In the genomic region with DNA sequence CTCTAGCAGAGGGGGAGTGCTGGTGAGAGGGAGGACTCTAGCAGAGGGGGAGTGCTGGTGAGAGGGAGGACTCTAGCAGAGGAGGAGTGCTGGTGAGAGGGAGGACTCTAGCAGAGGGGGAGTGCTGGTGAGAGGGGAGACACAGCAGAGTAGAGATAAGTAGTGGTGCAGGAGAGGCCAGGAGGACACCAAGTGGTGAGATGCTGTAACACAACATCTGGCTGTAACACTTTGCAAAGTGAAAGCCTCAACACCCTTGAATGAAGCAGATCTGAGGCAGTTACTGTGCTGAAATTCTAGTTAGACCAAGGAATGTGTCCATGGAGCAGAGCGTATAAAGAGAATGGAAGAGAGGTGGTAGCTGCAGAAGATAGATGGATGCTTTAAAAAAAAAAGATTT, we compare ENCODE assay signal across 9 mouse cellular contexts. TPM values are rescaled to one million over a fixed set of nuclear protein-coding genes. Genes with fewer than 3 reads are reported as not detected.
"Had no signal": no experiment of that assay in that cellular context is flagged by ENCODE, and none has a peak within 500 bp of the region (broad histone marks: within the 10 kb centered on the region; RNA-seq: fewer than 3 reads in every experiment).

No protein-coding gene starts in this region.

RNA-seq across cellular contexts. Expression of a gene that starts 39.7 kb away (rescaled TPM):
- total RNA-seq: layer of hippocampus, adult 2 months; layer of hippocampus, postnatal 25 days; left cerebral cortex, adult 18-20 months; left cerebral cortex, postnatal 25 days; monocyte, adult 5-6 weeks; neutrophil, adult 5-6 weeks had no signal
- polyA plus RNA-seq: limb, embryonic 10.5 days; limb, embryonic 13.5 days; neural tube, embryonic 13.5 days had no signal

RNA-seq across cellular contexts. Expression of a gene that starts 55.9 kb away (rescaled TPM):
- total RNA-seq: monocyte, adult 5-6 weeks had no signal
